Mouse (Mus musculus) testis, adult 2 months (tissue): ENCODE measurements at regions not wholly inside any gene's neighbourhood (a gene's known extent, or its start where the extent isn't known, plus 50 kb on each side); places are given as distances from the start of the nearest gene placed in this dataset.

Experiments
- H3K27ac ChIP-seq: fragments of 200-500 bp; 2 replicates; pipeline ENCODE4 v1.5.1; 2012; ENCODE audit warnings: low read depth, low read length; ENCODE audit not compliant: control insufficient read depth, insufficient read depth
- H3K27me3 ChIP-seq: fragments of 200-500 bp; 2 replicates; pipeline ENCODE4 v1.6.1; 2012; ENCODE audit warnings: mild to moderate bottlenecking, low read length, moderate library complexity; ENCODE audit not compliant: control insufficient read depth, insufficient read depth
- H3K36me3 ChIP-seq: fragments of 200-500 bp; 2 replicates; pipeline ENCODE4 v1.6.1; 2012; ENCODE audit warnings: mild to moderate bottlenecking, low read length; ENCODE audit not compliant: control insufficient read depth, insufficient read depth
- H3K4me1 ChIP-seq: fragments of 200-500 bp; 2 replicates; pipeline ENCODE4 v1.6.1; 2012; ENCODE audit warnings: low read length; ENCODE audit not compliant: control insufficient read depth, insufficient read depth
- H3K4me3 ChIP-seq: fragments of 200-500 bp; 2 replicates; pipeline ENCODE4 v1.5.1; 2012; ENCODE audit warnings: low read depth, mild to moderate bottlenecking, low read length, moderate library complexity, mixed read lengths; ENCODE audit not compliant: control insufficient read depth
- CTCF ChIP-seq: fragments of 200-500 bp; IDR thresholded peaks from 2 replicates; pipeline ENCODE4 v1.5.1; 2012; ENCODE audit warnings: low read depth, mild to moderate bottlenecking, inconsistent platforms, low read length, moderate library complexity; ENCODE audit not compliant: control insufficient read depth, insufficient read depth, insufficient replicate concordance
- POLR2A ChIP-seq: fragments of 200-500 bp; IDR thresholded peaks from 2 replicates; pipeline ENCODE4 v1.6.1; 2012; ENCODE audit warnings: low read depth, mild to moderate bottlenecking, inconsistent platforms, low read length, moderate library complexity; ENCODE audit not compliant: control insufficient read depth

DNA sequence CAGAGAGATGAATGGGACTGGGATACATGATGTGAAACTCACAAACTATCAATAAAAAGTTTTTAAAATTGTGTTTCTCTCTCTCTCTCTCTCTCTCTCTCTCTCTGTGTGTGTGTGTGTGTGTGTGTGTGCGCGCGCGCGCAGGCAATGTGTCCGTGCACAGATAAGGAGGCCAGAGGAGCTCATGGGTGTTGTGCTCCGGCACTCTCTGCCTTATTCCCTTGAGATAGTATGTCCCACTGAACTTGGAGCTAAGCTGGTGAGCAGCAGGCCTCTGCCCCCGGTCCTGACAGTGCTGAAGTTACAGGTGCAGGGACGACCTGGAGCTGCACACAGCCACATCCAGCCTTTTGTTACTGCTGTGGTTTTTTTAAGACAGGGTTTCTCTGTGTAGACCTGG lies 57.9 kb upstream of the Galnt15 start:
- no peaks in the 10 kb centered on the region for H3K36me3 ChIP-seq
- no peak for TF ChIP-seq CTCF
- no peak for TF ChIP-seq POLR2A

DNA sequence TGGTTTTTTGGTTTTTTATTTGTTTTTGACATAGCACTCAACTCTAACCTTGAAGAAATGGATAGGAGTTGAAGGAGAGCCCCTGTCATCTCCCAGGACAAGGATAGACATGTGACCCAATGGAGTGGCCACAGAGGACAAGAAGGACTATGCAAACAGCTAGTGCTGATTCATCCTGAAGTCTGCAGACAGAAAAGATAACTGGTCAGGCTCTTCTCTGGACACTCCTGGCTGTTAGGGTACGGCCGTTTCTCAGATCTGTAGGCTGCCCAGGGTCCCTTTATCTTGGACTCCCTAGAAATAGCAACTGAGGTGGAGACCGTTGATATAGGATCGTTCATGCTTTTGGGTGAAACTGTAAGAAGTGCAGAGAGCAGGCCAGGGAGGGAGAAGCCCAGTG lies 55.1 kb upstream of the Galnt15 start:
- Histone ChIP-seq H3K4me1 (no peaks in the 10 kb centered on the region), H3K27me3 (no peaks in the 10 kb centered on the region), H3K27ac (no peak overlapping the region), H3K4me3 (no peak overlapping the region), H3K36me3 (no peaks in the 10 kb centered on the region)
- TF ChIP-seq POLR2A (no peak), CTCF (no peak)

More for the DNA sequence above, 57.9 kb upstream of the Galnt15 start:
- Histone ChIP-seq H3K27me3 (no peaks in the 10 kb centered on the region), H3K4me1 (no peaks in the 10 kb centered on the region), H3K4me3 (no peak overlapping the region), H3K27ac (no peak overlapping the region)

DNA sequence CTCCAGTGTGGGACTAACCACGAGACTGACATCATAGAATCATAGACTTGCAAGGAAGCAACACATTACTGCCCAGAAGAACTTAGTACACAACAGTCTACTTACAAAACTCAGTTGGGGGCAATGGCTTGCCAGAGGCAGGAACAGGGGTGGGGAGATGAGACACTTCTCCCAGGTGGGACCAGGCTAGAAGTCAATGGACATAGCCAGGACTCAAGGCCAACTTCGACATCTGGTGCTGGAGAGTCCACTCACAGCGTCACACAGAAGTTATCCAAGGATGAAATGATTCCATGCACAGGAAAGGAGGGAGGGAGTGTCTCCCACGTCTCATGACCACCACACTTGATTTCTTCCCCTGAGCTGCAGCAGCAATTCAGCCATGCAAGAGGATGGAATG lies 50.6 kb upstream of the Galnt15 start:
- no peak overlapping the region for H3K27ac ChIP-seq
- H3K4me1 ChIP-seq, result no peaks in the 10 kb centered on the region
- H3K27me3 ChIP-seq, result no peaks in the 10 kb centered on the region
- no peaks in the 10 kb centered on the region for H3K36me3 ChIP-seq
- no peak for TF ChIP-seq POLR2A
- no peak for TF ChIP-seq CTCF
- no peak overlapping the region for H3K4me3 ChIP-seq

DNA sequence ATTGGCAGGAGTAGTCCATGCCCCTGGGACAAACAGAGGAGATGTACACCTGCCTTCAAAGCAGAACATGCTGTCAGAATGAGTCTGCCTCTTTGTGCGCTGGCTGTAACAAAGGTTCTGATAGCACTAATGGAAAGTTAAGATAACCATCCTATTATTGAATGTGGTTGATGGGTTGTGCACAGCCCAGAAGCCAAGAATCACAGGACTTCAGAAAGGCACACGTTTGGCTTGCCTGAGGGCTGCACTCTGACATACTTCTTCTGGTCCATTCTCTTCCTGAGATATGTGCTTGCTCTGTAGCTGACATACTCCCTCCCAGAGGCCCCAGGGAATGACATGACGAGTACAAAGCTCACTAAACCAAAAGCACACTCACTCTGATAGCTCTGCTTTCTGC lies 50.1 kb upstream of the Galnt15 start:
- no peaks in the 10 kb centered on the region for H3K36me3 ChIP-seq
- TF ChIP-seq CTCF (no peak), POLR2A (no peak)
- H3K4me1 ChIP-seq, result no peaks in the 10 kb centered on the region
- no peaks in the 10 kb centered on the region for H3K27me3 ChIP-seq
- no peak overlapping the region for H3K4me3 ChIP-seq
- H3K27ac ChIP-seq, result no peak overlapping the region
